Mouse (Mus musculus) forelimb bud, embryonic 11.5 days (tissue): ENCODE data around the gene Slc13a2.

Experiments used
- DNase-seq: peaks from one replicate; pipeline ENCODE4 v3.0.0-alpha.2; 2012; ENCODE audit warnings: low read depth, low spot score

Gene Slc13a2

GRCm38 (mm10) chr11:78355471-78356238, 66.4 kb downstream of the Slc13a2 start:
- DNase-seq: peak; percentile 78

- DNase-seq: no peak
These were observed 67.1 kb downstream of the Slc13a2 start for GRCm38 (mm10) chr11:78354905-78355304.

- no peak for DNase-seq
These were observed 68.9 kb downstream of the Slc13a2 start for GRCm38 (mm10) chr11:78353081-78353480.

GRCm38 (mm10) chr11:78349441-78350358, 72.3 kb downstream of the Slc13a2 start:
- DNase-seq: no peak

GRCm38 (mm10) chr11:78348474-78348873, 73.5 kb downstream of the Slc13a2 start:
- DNase-seq: no peak

GRCm38 (mm10) chr11:78347908-78348307, 74.1 kb downstream of the Slc13a2 start:
- DNase-seq: no peak
